Mouse (Mus musculus) frontal cortex, postnatal 36 days (tissue): Measurements from ENCODE around the gene Scimp.
A peak's percentile ranks its signal among the peaks of the same experiment; 100 is the strongest.

Experiments
- DNase-seq, 2 experiments: peaks; one replicate each; pipeline ENCODE4 v3.0.0; 2022; ENCODE audit warnings: low spot score in 2 of 2

The Scimp gene

DNA sequence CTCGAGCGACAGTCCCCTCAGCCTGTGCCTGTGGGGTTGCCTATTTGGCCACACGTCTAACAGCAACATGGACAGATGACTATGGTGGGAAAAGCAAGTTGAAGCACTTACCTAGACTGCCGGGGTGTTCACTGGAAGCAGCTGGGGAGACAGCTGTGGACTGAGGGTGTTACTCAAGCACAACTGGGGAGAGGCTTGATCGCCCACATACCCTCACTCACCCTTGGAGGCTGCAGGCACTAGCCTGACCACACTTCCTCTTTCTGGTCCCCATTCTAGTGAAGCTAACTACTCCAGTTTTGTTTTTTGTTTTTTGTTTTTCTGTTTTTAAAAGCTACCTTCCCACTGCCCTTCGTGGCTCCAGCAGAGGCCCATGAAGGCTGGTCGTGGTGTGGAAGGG is at the start of gene Scimp:
Gene Scimp, minus strand, starts transcription at position 222 of the 400 bp plus-strand sequence.
- DNase-seq, result no peak

DNA sequence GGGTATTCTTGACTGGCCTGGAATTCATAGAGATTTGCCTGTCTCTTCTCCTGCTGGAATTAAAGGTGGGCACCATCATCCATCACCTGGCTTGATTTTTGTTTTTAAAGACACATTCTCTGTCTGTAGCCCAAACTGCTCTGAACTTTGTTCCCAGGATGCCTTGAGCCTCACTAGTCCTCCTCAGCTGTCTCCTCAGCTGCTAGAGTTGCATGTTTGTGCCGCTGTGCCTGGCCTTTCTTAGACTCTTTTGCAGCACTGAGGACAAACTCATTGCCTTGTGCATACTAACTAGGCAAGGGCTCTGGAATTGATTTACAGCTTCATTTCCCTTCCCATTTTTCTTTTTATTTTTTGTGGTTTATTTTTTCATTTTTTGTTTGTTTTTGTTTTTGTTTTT is 48.0 kb upstream of the Scimp start:
- DNase-seq, result no peak

DNA sequence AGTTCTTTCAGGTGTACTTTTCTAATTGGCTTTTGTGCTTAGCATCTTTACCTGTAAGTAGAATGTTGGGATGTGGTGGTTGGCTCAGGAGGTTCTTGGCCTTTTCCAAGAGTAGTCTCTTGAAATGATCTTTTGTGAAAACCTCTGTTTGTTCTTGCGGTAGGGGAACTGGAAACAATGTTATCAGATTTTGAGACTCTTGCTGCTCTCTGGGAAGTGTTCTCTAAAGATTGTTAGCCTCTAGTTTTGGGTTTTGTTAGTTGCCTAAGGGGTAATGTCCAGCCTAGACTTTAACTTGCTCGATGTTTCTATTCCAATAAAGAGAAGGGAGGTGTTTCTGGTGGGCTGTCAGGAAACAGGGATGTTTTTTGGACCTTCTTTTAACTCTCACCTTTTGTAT is 33.6 kb upstream of the Scimp start:
- no peak for DNase-seq

DNA sequence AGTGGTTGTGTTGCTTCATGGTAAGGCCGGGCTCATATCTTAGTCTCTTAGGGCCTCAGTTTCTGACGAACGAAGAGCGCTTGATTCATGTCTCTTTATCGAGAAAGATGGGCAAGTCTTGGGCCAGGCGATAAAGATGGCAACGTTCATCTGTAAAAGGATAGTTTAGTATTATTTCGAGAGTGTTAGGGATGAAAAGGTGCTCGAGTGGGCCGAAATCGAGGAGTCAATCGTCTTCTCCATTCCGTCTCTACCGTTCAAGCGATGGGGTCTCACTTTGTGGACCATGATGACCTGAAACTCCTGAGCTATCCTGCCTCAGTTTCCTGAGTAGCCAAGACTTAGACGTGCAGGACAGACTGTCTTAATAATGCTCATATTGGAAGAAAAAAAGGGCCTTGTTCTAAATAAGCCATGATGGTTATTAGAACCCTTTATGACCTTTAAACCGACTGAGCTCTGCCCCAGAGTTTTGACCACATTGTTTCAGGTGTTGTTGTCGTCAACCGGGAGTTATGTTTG is 33.1 kb upstream of the Scimp start:
- DNase-seq, result no peak

DNA sequence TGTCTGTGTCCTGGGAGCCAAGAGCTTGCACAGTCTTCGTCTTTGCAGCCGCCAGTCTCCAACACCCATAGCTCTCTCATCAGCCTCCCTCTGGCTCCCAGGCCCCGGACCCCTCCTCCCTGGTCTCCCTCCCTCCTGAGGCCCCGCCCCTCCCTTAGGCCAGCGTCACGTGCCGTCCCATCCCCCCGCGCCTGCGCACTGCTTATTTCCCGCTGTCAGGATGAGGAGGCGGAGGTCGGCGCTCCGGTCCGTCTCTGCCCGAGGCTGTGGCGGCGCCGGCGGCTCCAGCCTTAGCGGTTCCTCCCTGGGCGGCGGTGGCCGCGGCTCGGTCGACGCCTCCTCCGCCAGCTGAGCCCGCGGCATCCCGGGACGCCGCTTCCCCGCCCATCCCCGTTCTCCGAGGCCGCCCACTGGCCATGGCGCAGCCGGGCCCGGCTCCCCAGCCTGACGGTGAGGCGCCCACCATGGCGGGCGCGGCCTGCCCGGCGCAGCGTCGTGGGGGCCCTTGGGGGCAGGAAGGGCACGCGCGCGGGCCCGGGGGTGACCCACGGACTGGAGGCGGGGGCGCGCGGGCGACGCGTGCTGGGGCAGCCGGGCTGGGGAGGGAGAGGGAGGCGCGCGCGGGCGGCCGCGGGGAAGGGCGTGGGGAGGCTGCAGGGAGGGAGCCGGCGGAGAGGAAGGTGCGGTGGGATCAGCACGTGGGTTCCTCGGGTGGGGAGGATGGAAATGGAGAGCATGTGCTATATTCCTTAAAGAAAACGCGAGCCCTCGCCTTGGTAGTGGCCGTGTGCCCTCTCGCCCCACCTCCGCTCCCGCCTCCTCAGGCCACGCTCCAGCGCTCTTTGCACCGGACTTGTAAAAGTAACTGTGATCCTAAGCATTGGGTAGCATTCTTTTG is 32.4 kb upstream of the Scimp start, which contains the start of gene Rabep1:
Gene Rabep1, plus strand, starts transcription at position 220 of the 898 bp plus-strand sequence.
- DNase-seq, result peak; percentile 88 to 94

DNA sequence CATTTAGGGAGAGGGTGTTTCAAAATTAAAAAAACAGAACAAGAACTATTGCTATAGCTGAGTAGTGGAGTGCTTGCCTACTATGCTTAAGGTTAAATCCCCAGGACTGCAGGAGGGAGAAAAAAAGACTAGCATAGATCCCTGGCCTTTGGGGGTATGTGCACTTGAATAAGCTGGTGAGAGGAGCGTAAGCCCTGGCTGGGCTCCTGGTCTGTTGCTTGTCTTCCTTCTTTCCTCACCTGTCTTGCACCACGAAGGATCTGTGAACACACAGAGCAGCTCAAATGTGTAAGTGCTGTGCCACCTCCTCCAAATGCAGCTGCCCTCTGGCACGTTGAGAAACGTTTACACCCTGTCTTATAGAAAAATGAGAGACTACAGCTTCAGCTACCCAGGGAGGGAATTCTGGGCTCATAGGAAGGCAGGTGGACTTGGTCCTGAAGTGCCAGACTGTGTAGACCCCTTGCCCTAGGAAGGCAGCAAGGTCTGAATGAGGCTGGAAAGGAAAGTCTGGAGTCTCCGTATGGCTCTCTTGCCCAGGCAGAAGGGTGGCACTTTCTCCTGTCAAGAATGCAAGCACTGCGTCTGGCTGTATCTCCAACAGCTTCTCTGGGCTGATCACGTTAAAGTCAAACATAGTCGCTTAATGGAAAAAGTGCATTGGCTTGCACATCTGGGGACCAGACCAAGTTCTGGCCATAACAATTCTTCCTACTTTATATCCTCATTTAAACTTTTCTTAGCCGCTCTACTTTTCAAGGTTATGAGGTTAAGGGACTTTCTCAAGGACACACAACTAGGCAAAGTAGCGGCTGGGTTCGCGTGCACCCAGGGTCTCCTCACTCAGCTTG is 31.5 kb upstream of the Scimp start:
- peak in 1 of 2 experiments; percentile 31 for DNase-seq

DNA sequence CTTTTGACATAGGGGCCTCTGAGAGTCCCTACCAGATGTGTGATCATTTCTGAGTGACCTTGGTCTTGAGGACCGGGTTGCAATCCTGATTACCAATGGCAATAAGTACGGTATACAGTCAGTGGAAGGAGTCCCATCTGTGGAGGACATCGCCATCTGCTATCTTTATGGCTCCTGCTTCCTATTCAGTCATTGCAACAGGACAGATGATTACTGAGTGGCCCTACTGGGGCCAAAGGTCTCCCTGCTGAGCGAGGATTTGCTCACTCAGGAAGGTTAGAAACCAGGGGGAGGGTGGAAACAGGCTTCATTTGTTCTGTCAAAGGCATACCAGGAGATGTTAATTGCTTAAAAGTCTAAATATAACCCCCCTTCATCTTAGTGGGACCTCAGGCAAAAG is 30.6 kb upstream of the Scimp start:
- no peak for DNase-seq

DNA sequence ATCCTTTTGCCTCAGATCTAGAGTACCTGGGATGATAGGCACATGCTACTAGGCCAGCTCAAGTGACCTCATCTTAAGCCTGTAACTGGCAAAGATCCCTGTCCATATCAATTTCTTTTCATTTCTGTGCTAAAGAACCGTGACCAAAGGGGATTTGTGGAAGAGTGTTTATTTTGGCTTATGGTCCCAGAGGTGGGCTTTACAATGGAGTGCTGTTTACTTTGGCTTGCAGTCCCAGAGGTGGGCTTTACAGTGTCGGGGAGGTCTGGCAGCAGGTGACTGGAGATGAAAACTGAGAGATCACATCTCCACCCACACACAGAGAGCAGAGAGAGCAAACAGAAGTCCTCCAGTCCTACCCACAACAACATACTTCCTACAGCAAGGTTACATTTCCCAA is 26.2 kb upstream of the Scimp start:
- DNase-seq, result no peak

DNA sequence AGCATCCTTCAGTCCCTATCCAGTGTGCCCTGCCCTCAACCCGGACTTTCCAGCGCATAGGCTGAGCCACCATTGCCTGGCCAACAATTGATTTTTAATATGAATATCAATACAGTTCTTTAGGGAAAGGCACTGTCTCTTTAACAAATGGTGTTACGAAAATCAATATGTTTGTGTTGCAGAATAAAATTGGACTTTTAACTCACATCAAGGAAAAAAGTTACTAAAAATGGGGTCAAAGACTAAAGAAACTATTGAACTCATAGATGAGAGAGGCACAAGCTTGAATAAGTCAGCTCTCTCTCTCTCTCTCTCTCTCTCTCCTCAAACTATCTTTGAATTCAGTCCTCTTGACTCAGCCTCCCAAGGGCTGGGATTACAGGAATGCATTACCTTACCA is 24.6 kb upstream of the Scimp start:
- DNase-seq, result no peak

DNA sequence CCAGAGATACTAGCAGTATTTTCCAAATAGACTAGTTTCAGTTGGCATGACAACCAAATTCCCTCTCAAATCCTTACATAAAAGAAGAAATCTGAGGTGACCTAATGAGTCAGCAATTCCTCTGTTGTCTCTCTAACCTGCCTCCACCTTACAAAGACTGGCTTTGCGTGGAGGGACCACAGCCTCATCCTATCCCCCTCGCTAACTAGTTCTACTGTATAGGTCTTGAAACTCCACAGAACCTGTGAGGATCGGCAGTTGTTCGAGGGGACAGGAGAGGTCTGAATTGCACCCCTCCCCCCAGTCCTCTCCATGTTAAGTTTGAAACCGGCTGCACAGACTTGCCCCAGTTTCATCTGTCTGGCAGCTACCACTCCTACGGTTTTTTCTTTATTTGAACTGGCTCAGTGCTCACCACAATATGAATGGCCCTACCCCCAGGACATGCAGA is 23.0 kb upstream of the Scimp start:
- peak; percentile 42 to 55 for DNase-seq

DNA sequence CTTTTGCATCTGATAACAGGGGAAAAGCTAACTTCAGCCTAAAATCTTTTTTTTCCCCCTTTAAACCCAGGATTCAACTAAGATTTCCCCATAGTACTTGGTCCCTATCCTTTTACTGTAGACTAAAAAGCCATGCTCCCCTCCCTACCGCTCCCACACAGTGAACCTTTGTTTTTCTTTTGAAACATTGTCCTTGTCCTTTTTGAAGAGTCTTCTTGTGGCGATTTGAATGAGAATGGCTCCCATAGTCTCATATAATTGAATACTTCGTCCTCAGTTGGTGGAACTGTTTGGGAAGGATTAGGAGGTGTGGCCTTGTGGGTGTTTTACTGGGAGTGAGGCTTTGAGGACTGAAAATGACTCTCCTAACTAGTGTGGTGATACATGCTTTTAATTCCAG is 21.4 kb upstream of the Scimp start:
- no peak for DNase-seq

DNA sequence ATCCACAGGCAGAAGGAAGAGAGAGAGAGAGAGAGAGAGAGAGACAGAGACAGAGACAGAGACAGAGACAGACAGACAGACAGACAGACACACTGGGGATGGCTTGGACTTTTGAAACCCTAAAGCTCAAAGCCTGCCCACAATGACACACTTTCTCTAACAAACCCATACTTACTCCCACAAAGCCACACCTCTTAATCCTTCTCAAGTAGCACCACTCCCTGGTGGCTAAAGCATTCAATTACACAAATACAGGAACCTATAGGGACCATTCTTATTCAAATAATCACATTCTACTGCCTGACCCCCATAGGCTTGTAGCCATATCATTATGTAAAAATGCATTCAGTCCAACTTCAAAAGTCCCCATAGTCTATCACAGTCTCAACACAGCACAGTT is 21.0 kb upstream of the Scimp start:
- no peak for DNase-seq

DNA sequence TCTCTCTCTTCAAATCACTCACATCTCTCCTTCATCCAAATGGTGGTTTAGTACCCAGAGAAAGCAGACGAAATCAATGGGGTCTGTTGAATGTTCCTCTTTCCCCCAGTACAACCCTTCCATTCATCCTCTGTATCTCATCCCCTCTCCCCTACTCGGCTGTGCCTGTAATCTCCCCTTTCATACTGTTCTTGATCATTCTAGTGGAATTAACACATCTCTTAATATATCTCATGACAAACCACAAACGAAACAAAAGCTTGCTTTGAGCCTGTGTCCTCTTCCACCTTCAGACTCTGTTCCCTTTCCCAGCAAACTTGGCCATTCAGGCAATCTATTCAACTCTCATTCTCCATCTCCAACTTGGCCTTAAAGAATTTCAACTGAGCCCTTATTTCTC is 18.8 kb upstream of the Scimp start:
- DNase-seq, result no peak

DNA sequence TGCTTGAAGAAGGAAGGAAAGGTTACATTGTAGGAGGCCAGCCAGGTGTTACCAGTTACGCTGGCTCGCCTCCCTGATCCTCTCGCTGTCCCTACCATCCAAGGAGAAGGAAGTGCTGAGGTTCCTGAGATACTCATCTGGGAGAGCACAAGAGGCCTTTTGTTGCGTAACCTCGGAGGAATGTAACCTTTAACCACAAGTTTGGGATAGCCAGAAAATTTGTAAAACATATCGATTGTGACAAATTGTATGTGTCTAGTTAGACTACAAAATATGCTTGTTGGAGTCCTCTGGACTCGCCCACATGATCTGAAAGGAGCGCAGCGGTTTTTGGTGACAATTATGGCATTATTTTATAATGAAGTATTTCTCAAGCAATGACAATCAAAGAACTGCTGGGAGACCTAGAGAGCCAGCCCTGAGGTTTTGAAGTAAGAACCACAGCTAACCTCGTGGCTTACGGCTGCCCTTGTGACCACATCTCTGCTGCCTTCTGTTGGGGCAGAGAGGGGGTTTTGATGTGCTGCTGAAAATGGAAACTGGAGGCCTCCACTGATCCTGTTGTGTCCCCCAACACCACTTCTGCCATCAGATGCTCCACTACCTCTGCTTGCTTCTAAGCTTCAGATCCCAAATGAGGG is 16.7 kb upstream of the Scimp start:
- no peak for DNase-seq

DNA sequence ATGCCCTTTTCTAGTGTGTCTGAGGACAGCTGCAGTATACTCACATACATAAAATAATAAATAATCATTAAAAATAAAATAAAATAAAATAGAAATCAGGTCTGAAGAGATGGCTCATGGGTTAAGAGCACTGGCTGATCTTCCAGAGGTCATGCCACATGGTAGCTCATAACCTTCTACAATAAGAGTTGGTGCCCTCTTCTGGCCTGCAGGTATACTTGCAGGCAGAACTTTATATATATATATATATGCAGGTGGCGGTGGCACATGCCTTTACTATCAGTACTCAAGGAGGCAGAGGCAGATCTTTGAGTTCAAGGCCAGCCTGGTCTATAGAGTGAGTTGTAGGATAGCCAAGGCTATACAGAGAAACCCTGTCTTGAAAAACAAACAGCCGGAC is 13.8 kb upstream of the Scimp start:
- no peak for DNase-seq

DNA sequence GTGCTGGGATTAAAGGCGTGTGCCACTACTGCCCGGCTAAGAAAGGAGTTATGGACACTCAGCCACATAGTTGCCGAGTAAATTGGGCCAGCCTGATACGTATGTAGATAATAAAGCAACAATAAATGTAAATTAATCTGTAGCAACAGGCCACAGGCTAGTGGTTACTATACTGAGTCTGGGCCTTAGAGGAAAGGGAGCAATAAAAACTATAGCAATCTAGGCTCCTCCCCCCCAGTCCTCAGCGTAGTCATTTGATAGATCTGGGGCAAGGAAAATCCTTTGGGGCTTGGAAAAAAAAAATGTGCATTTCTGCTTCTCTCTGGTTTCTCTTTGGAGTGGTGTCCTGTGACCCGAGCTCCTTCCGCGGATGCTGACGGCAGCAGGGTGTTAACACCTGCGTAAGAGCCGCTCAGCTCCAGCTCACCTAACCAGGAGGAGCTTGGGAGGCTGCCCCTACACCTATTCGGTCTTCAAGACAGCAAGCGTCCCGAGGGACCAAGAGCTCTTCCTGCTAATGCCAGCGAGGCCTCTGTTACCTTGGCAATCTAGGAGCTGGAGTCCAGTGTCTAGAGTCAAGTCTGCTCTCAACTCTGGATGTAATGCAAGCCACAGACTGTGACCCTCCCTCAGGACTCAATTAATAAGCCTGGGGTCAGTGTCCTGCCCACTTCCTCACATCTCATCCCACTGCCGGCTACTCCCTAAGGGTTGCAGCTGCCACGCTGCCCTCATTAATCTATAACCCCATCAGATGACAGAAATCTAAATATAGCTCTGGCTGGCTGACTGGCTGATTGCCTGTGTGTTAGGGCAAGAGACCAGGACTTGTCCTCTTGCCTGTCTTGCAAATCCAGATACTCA is 9.6 kb upstream of the Scimp start:
- DNase-seq, result no peak

DNA sequence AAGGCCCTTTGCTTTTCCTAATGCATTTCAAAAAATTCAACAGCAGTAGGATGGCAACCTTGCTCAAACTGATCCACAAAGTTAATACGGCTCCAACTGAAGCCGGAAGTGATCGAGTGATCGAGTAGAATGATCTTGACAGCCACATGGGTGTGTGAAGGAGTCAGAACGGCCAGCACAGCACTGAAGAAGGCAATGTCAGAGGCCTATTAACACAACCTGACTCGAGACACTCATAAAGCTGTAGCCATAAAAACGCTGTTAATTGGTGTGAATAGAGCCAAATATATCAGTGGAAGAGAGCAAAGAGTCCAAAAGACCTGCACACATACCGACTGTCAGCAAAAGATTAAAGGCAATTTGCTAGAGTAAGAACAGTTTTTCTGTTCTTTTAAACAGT is 7.7 kb upstream of the Scimp start:
- DNase-seq, result no peak

DNA sequence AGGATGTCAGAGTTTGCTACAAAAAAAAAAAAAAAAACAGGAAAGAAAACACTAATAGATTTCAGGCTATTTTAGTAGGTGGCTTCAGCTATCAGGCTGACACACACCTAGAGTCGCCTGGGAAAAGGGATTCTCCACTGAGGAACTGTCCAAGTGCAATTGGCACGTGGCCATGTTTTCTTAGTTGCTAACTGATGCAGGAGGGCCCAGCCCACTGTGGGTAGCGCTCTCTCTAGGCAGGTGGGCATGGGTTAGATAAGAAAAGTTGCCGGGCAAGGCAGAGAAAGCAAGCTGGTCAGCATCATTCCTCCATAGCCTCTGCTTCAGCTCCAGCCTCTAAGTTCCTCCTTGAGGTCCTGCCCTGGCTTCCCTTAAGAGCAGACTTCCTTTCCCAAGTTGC is 4.4 kb upstream of the Scimp start:
- DNase-seq, result no peak

DNA sequence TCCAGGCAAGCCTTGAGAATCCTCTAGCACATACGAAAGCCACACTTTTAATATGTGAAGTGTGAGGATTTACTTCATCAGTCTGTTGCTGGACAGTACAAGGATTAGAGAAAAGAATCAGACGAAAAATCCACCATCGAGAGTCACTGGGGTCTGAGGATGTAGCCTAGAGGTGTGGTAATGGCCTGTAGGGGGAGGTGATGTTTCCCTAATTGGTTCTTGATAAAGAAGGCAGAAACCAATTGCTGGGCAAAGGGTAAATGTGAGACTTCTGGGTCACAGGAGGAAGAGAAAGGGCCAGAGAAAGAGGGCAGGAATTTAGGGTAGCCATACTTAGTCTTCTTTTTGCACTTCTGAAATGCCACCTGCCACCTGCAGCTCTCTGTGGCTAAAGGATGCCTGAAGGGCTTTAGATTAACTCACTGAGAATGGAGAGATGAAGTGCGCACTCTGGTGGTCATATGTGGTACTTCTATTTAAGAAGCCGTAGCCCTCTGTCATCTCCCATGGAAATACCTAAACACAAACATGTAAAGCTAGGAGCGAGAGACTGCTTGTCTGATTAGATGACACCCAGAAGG is 3.2 kb upstream of the Scimp start:
- peak; percentile 33 to 76 for DNase-seq

DNA sequence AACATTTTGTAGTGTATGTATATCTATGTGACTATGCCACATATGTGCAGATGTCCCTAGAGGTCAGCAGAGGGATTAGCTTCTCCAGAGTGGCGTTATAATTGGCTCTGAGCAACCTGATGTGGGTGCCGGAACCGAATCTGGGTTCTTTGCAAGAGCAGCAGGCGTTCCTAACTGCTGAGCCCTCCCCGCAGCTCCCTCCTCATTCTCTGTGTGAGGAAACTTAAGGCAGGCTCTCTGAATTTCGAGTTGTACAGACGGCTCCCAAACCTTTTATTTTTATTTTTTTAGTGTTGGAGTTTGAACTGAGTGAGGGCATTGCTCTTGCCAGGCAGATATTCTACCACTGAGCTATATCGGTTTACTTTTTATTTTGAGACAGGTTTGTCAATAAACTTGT is 2.7 kb upstream of the Scimp start:
- no peak for DNase-seq
